Mouse (Mus musculus): ENCODE results near the gene Prr9.

DNA sequence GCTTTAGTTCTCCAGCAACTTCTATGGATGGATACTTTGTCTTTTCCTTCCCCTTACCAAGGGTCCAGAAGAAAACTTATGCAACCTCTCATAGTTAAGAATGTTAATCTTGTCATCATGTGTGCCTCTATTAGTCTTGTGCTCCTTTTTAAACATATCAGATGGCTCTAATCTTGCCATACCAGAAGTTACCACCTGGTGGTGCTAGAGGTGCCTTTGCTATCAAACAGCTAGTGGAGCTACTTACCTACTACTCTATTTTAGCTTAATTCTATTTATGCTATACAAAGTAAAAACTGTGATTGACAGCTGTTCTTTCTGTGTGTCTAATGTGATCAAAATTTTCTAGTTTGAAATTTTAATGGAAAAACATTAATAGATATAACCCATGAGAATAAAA is 29.6 kb upstream of the Prr9 start:
- no peak for TF ChIP-seq CTCF (IDR thresholded peaks at IDR 0.05; ENCODE audit: borderline replicate concordance, insufficient read depth, low read depth, low read length)
- TF ChIP-seq POLR2A (IDR thresholded peaks at IDR 0.05; ENCODE audit: borderline replicate concordance, insufficient read depth, low read length) = no peak
